Mouse (Mus musculus) bone marrow macrophage, adult 2 months (primary cell): ENCODE results near the gene Acss3.

Experiments
- CTCF ChIP-seq: IDR thresholded peaks from 2 replicates; pipeline ENCODE4 v1.5.1; 2012; ENCODE audit warnings: low read depth, mild to moderate bottlenecking, low read length, moderate library complexity
- POLR2A ChIP-seq: IDR thresholded peaks from 2 replicates; pipeline ENCODE4 v1.6.1; 2012; ENCODE audit warnings: mild to moderate bottlenecking, low read depth, low read length, borderline replicate concordance

DNA sequence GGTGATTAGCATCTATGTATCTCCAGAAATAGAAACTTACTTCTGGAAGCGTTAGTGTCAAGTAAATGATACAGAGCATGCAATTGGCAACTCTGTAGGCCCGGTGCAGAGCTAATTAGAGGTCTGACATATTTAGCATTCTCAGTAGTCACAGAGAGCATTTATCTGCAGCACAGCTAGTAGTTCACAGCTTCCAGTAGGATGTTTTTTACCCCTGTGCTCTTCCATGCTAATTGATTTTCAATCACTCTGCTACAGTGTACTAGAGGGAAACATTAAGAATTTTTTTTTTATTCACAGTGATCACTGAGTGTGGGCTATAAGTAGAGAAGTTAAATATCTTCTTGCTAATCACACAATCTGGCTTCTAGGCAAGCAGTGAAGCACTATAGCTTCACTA, 112.3 kb downstream of the Acss3 start:
- no peak for TF ChIP-seq CTCF
- TF ChIP-seq POLR2A, result no peak
